Mouse (Mus musculus): ENCODE measurements at regions not wholly inside any gene's neighbourhood (a gene's known extent, or its start where the extent isn't known, plus 50 kb on each side); places are given as distances from the start of the nearest gene placed in this dataset.

DNA sequence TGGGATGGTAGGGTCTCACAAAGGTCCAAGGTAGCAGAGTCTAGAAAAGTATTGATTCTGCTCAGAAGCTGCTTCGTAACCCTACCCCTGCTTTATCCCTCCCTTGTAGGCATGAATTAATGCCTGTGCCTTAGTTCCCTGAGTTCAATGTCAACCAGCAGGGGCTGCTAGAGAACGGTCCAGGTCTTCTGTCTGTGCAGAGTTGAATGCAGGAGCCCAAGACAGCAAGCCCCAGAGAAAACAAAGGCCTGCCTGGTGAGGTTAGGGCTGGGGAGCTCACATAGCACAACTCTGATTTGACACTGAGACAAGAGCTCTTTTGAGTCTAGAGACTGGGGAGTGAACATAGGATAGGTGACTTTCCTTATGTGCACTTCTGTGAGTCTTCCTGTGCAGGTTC, 56.6 kb downstream of the Olig3 start:
- DNase-seq, result no peak

DNA sequence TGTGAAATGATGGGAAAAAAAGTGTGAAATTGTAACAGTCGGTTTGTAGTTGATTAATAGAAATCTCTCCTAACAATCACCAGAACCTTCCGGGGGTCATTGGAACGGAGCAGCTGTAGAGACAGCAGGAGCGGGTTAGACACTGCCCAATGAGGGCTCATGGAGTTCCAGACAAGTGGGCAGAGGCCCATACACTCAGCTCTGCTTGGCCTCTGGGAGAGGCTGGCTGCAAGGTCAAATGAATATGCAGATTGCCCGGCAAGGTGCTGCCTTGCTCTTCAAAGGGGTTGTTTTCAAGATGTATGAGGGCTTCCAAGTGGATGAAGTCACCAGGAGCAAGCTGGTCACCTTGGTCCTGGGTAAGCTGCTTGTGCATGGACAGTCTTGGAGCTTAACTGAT, 57.6 kb downstream of the Olig3 start:
- no peak for DNase-seq

DNA sequence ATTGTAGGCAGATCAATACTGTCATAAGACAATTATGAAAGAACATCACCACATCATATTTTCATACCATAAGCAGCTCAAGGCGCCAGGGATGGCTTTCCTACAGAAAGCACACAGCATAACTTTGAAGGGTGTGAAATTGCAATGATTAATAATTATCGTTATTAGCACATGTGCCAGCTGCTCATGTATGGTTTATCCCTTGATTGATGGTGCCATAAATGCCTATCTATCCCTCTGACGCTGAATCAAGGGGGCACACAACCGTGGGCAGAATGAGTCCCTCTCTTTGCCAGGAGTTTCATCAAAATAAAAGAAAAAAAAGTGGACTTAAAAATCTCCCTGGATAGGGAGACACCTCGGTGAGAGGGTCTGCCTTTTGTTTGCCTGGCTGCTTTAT, 58.5 kb downstream of the Olig3 start:
- DNase-seq, result no peak

DNA sequence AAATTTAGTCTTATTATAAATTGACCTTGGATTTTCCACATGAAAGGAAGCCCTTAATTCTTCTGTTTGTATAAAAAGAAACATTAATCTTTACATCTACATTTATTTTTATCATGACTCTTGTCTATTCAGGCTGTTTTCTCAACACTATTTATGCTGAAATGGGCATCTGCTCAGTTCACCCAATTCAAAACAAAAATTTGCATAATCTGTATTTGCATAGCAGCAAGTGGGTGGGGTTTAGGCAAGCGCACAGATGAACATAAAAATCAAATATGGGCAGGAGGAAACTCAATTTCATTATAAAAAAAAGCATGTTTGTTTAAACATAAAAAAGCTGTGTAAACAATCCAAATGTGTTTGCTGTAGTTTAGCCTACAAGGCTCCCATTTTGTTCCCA, 67.7 kb downstream of the Olig3 start:
- no peak for DNase-seq

DNA sequence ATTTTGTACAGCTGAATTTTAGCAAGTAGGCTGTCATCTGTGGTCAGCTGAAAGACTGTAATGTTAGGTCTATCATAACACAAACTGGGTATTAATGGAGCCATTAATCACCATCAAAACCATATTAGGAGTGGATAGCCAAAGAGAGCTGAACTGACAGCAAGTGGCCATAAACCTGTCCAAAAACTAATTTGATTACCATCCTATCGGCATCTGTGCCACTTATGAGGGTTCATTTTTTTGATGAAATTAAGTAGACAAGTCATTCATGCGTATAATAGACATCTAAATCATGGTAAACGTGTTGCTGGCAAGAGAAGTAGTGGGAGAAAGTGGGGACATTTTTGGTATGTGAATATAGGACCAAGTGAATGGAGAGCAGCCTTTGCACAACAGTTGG, 68.6 kb downstream of the Olig3 start:
- no peak for DNase-seq

DNA sequence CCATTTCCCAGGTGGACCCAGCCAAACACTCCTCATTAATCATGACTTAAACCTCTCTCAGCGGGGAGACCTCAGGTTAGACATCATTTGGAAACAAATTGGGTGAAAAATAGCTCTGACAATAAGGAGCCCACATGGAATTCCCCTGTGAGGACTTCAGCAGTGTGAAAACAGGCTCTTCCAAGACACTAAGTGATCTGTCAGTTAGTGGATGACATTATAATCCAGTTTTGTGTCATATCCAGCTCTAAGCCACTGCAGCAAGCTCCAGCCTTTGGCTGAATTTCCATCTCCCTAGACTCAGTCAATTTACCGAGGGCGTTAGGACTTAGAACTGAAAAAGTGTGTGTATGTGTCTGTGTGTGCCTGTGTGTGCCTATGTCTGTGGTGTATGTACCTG, 70.5 kb downstream of the Olig3 start:
- DNase-seq, result no peak

DNA sequence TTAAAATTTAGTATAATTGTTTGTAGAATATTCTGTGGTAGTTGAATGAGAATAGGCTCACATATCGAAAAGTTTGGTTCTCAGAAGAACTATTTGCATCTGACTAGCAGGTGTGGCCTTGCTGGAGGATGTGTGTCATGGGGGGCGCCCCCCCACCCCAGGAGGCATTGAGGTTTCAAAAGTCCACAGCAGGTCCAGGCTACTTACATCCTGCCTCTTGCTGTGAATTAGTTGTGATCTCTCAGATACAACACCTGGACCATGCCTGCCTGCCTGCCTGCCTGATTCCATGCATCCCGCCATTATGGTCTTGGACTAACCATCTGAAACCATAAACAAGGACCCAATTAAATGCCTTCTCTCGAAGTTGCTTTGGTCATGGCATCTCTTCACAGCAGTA, 76.2 kb downstream of the Olig3 start:
- no peak for DNase-seq

DNA sequence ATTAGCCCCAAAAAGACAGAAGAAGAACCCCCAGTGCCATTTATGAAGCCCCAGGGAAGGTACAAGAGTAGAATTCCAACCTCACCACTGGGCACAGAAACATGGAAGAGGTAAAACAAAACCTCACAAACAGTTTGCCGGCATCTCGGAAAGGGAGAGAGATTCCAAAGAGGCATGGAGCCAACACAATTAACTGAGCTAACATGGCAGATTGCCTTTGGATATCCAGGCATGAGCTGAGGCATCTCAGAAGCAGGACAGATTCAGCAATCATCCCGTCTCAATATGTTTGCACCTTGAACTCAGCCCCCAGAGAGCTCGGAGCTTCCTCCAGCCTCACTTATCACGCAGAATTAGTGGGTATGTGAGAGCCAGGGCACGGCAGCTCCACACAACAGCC, 78.3 kb downstream of the Olig3 start:
- DNase-seq, result no peak

DNA sequence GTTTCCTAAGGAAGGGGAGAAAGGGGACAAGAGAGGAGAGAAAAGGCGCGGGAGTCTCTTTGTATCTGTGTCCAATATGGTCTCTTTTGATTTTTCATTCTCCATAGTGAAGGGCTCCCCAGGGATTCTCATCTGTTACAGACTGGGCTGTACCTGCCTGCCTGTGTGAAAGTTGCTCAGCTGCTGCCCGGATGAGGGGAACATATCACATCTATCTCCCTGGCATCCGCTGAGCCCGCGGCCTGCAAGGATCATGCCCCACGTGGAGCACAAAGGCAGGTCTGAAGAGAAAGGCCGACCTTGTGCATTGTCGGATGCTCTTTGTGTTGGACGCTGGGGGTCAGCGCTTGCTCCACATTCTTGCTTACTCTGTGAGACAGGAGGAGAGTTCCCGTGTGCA, 85.5 kb downstream of the Olig3 start:
- DNase-seq, result no peak

DNA sequence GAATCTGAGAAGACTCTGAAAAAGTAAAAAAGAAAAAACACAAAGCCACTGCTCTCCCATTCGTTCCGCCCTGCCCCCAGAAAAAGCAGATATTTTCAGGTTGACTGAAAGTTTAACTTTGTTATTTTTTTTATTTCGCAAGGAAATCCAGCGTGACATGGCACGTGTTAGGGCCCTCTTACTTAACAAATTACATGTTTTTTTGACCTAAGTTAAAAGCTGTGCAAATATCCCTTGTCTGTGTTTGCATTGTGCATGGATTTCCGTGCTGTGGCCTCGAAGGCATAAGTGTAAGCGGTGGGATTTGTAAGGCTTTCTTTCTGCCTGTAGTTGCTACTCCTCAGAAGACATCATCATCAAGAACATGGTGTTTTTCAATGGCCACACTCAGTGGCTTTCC, 87.2 kb downstream of the Olig3 start:
- DNase-seq, result no peak

DNA sequence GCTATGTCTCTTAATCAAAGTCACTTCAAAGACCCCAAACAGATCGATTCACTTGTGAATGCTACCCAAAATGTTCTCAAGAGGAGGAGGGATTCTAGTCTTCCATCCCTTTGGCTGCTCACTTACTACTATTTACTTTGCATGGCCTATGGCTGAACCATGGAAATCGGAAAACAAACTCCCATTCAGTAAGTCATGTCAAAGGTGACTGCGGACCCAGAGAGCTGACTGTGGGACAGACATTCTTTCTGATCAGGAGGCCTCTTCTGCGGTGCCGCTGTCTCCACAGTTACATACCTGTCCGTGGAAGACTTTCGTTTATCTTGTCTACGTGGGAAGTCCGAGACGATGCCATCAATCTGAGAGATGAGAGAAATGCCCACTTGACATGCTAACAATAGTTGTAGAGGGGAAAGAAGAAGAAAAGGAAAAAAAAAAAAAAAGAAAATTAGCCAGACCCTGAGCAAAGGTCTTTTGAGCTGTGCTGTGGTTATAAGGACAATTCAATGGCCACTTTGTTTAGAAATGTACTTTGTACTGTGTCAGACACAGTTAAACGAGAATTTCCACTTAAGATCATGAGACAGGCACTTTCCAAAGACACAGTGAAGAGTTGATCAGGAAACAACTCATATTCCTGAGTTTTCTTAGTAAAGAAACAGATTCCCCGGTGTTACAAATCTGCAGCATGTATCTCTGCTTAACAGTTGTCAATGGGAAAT, 92.7 kb downstream of the Olig3 start:
- no peak for DNase-seq

DNA sequence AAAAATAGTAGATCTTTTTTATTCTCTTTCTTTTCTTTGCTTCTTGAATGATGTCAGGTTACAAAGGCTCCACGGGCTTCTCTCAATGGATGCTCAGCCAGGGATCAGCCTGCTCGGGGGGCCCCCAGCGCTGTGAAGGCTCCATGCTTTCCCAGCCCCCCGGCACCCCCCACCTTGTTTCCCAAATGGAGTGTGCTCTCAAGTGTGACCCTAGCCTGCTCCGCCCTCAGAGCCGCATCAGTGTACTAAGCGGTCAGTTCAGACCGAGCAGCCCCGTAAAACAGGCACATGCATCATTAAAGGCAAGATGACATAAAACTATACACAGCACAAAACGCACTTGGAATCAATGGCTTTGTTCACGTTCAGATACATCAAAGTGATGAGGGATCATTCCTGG, 102.7 kb downstream of the Olig3 start:
- DNase-seq, result no peak

DNA sequence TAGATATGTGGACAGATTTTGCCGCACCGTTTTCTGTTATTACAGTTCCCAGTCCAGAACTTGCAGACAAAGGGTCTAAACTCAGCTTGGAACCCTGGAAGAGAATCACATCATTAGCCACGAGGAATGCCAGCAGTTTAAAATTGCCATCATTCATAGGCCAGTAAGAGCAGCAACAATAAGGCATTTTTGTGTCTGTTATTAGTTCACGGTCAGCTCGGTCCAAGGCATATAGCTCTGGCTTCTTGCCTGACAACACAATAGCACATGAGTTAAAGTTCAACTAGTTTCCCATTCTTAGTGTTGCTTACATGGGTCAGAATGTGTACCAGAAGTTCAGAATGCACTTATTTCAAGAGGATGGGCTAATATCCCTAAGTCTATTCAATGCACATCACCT, 103.4 kb downstream of the Olig3 start:
- DNase-seq, result no peak

DNA sequence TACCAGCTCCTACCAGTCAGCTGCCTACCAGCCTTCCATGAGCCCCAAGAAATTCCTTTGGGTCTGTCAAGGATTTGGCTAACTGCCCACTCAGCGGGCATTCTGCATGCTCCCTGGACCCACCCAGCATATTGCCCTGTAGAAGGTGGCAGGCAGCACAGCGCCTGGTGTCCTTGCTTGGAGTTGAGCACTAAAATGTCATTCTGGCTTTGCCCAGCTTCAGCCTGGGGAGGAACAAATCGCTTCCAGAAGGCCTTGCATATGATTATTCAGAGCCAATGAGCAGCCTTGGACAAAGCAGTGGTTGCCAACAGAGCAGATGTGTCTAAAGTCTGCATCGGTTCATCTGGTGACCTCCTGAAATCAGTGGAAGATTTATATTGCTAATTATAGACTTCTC, 103.8 kb downstream of the Olig3 start:
- DNase-seq, result no peak

DNA sequence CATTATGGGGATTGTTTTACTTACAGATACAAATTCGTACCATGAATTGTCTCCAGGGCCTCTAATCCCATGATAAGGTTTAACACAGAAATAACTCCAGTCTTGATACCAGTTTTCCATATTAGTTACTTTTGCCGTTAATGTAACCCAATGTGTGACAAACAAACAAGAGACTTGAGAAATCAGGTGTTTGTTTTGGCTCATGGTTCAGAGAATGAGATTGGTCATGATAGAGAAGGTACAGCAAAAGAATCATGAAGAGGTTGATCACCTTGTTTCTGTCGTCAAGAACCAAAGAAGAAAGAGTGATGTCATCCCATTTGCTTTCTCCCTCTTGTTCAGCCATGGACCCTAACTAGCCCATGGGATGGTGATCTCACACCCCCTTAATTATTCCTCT, 107.5 kb downstream of the Olig3 start:
- DNase-seq, result no peak

DNA sequence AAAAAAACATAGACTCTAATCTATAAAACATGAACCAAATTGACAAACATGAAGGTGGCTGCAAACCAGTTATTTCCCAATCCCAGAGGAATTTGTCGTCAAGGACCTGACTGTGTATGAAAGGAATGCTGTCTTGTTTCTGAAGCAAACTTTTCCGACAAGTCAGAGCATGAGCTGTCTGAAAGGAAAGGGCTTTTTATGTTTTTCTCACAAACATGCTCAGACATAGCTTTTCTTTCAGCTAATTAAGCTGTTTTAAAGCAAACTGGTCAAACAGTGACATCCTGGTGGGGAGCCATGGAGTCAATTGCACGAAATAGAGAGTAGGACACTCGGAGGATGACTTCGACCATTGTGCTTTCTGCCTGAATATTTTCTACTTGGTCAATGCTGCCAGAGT, 108.2 kb downstream of the Olig3 start:
- DNase-seq, result no peak

DNA sequence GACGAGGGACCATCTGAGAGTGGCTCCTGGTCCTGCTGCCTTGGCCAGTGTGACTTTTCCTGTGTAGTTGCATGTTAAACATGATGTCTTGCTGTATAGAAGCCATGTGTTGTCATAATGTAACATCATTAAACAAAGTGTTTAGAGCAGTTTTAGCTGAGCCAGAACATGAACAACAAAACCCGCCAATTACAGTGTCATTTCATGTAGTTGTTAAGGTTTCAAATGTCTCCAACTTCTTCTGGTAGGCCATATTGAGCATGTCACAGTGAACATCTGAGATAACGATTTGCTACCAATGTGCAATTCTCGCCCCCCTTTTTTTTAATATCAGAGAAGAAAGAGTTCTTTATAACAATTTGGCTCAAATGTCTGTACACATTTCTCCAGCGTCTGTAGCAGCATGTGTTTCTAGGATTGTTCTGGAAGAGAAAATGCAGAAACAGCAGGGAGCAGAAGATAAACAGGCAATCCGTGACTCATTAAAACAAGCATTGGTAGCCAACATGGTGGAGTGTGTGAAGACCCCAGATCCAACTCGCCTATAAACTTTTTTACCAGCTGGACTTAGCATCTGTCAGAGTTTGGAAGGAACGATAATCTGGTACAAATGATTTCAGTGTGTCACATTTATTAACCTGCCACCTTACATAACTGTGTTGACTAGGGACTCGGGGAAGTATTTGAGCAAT, 115.2 kb downstream of the Olig3 start:
- no peak for DNase-seq

DNA sequence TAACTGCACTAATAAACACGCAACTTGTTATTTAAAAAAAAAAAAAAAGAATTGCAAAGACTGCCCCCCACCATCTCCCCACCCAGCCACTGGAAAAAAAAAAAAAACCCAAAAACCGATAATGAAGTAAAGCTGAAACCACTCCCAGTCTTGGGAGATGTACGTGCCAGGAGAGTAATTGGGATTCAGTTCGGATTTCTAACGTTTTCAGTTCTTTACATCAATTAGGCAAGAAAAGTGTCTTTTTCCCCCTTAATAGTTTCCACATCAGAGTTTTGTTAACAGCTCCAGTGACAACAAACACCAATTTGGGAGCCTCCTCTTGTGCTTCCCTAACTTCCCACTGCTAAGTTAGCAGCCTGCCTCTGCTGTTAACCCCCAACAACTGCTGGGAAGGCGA, 115.7 kb downstream of the Olig3 start:
- no peak for DNase-seq

DNA sequence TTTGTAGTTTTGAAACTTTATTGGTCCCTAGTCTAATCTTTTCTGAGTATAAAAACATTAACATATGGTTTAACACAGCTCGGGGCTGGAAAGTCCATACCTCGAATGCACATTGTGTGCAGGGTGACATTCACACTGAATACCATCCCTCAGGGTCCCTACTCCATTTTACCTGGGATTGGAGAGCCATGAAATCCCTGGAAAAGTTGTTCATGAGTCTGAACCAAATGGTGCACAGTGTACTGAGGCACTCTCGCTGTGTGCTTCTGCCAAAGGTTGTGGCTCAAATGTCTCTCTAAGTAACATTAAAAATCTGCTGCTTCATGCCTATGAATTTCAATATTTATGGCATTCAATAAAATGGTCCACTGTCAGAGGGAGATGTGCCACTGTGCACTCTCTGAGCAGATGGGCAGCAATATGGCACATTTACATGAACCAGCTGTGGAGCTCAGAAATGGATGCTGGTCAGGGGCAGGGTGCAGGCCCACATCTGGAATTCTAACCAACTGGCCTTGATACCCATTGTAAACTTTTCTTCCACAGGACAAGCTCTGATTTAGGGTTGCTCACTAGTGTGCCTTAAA, 116.7 kb downstream of the Olig3 start:
- DNase-seq, result no peak

DNA sequence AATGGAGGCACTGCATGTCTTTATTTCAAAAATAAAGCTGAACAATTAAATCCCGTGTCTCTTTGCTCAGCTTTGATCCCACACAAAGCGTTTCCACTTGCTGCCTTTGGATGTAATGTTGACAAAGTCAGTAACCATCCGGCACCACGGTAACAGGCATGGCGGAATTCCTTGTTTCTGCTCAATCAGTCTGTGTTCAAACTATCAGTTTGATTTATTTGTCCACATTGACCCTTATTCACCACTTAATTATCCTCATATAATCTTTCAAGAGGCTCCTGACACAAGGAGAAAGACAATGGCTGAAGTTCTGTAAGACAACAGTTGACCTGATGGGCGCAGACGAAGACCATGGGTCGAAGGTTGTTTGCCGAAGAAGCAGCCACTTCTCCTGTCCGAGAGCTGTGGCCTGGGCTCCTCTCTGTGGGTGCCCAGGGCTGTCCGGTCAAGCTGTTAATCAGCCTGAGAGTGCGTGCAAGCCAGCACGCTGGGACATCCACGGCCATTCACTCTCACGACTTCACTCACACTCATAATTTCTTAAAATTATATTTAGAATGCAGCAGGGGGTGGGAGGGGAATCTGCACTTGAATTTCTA, 106.1 kb upstream of the Ifngr1 start:
- no peak for DNase-seq

DNA sequence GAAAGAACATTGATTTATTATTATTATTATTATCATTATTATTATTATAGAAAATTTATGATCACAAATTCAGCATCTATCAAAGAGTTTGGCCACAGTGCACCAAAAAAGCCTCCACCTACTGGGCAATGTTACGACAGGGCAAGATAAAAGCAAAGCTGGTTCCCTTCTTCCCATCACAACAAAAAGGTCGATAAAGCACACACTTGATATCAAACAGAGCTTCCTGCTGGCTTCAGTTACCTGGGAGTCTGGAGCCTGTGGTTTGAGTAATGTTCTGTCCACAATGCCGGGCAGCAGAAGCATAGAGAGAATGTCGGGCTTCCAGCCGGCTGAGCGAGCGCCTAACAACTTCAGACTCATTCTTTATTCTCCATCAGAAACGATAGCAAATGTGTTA, 101.2 kb upstream of the Ifngr1 start:
- no peak for DNase-seq

DNA sequence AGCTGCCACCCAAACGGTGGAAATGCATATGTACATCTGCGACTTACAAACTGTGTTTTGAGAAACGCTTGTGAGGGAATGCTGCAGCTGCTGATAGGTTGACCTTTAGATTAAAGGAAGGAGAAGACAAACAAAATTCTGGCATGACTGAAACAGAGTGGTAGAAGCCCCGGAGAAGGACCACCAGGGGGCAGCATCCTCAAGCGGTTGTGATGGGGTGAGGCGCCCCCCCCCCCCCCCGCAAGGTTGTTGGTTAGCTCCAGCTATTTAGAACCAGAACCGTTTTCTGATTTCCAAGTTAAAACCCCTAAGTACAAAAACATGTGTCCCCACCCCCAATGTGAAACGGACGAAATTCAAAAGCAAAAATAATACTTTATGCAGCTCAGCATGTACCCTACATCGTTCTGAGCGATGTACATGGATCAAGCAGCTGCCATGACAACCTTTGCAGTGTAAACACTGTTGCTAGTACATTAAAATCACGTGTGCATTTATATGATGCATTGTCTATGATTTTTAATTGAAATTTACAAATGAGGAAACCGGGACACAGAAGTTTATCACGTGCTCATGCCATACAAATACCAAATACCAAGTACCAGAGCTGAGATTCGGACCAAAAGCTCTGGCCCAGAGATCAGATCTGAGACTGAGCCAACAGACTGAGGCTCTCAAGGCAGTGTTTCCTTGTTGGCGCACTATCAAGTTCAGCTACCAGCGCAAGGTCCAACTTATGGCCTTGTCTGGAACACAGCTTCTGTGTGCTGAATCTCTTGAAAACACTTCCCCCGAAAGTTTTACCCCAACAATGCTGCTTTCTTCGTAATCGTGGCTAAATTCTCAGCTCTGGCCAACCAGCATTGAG, 100.0 kb upstream of the Ifngr1 start:
- peak; percentile 50 for DNase-seq

All from gastrocnemius, postnatal 25 days (tissue).